ENCODE assay signal across 9 mouse cellular contexts in the genomic region with DNA sequence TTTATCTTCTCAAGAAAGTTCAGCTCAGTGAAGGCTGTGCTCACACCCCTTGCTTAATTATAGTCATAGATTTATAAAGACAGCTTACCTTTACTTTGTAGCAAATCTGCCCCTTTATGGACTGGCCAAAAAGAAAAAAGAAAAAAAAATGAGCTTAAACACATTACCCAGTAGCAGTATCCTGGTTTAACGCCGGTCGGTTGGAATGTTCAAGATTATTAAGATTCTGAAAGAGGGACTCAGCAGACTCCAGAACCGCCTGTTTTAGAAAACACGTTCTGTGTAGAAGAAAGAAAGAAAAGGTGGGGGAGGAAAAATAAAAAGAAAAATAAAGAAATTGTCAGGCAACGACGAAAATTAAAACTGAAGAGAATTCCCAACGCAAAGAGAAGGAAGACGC. TPM values are rescaled to one million over a fixed set of nuclear protein-coding genes. Genes with fewer than 3 reads are reported as not detected.
DNase-seq lines count a peak whose midpoint lies in the region; ATAC-seq and TF ChIP-seq lines count a peak whose summit lies in the region.
"Had no signal": no experiment of that assay in that cellular context is flagged by ENCODE, and none has a peak within 500 bp of the region (broad histone marks: within the 10 kb centered on the region; RNA-seq: fewer than 3 reads in every experiment).

No protein-coding gene starts in this region.

- intact Hi-C loops in left cerebral cortex, postnatal 36 days (cut with DNase I), result loop anchor here (5.0 kb wide), 1 partner anchor 1584 kb away; a partner anchor contains a TSS

- peak overlapping the region; percentile 66 for H3ac ChIP-seq in C2C12 (ENCODE audit: control insufficient read depth, insufficient read length, low read depth)

- H3K79me2 ChIP-seq in C2C12 (ENCODE audit: control insufficient read depth, insufficient read depth), result peaks cover 68% of the 10 kb centered on the region

- DNase-seq in heart, adult 11 months, result no peak
- DNase-seq in liver, embryonic 13.5 days, result no peak
- DNase-seq in left cerebral cortex, postnatal 36 days (ENCODE audit: low spot score in 2 of 2), result no peak
- no peak for DNase-seq in urinary bladder, postnatal 14 days (ENCODE audit: low spot score)
- DNase-seq: cerebellum, adult 18-20 months had no signal

- H3K4me2 ChIP-seq in heart, embryonic 15.5 days, result peak overlapping the region; percentile 90
- H3K4me2 ChIP-seq in embryonic facial prominence, embryonic 12.5 days (replicated peaks), result peak overlapping the region; percentile 90; the same call in 1 of the 2 replicates
- H3K4me2 ChIP-seq in liver, embryonic 13.5 days, result no peak overlapping the region

- H3K4me3 ChIP-seq in heart, embryonic 15.5 days, result peak overlapping the region; percentile 60
- H3K4me3 ChIP-seq in C2C12 (ENCODE audit: insufficient read depth, poor library complexity, severe bottlenecking), result peak overlapping the region; percentile 53
- peak overlapping the region; percentile 50 for H3K4me3 ChIP-seq in embryonic facial prominence, embryonic 12.5 days
- peak overlapping the region; percentile 8; the same call in 1 of the 2 replicates for H3K4me3 ChIP-seq in liver, embryonic 13.5 days (replicated peaks)

- peaks cover 28% of the 10 kb centered on the region for H3K4me1 ChIP-seq in heart, embryonic 15.5 days (replicated peaks)
- peaks cover 16% of the 10 kb centered on the region for H3K4me1 ChIP-seq in embryonic facial prominence, embryonic 12.5 days
- H3K4me1 ChIP-seq in liver, embryonic 13.5 days (replicated peaks), result 0 out of 2 replicates have a peak, but pooled peaks cover 3% of the 10 kb centered on the region

- no peak for ATAC-seq in heart, embryonic 15.5 days (replicated peaks; ENCODE audit: insufficient number of reproducible peaks, insufficient read depth, low FRiP score, low read depth)
- ATAC-seq in embryonic facial prominence, embryonic 12.5 days (ENCODE audit: insufficient number of reproducible peaks, insufficient read depth, low FRiP score, low TSS enrichment), result no peak
- ATAC-seq in liver, embryonic 13.5 days (ENCODE audit: low read depth), result no peak
- ATAC-seq in erythroid progenitor cell, adult 5-6 weeks (replicated peaks; ENCODE audit: low FRiP score, poor library complexity, severe bottlenecking), result no peak

- peaks cover 19% of the 10 kb centered on the region for H3K79me3 ChIP-seq in C2C12 (ENCODE audit: low read depth)

- H3K9me3 ChIP-seq in heart, embryonic 15.5 days (replicated peaks), result no peaks in the 10 kb centered on the region
- H3K9me3 ChIP-seq in embryonic facial prominence, embryonic 12.5 days, result no peaks in the 10 kb centered on the region
- H3K9me3 ChIP-seq in liver, embryonic 13.5 days (replicated peaks), result no peaks in the 10 kb centered on the region

- H3K36me3 ChIP-seq in heart, embryonic 15.5 days, result no peaks in the 10 kb centered on the region
- H3K36me3 ChIP-seq in C2C12 (ENCODE audit: control insufficient read depth, insufficient read depth), result peaks cover 13% of the 10 kb centered on the region
- no peaks in the 10 kb centered on the region for H3K36me3 ChIP-seq in embryonic facial prominence, embryonic 12.5 days
- H3K36me3 ChIP-seq in liver, embryonic 13.5 days, result no peaks in the 10 kb centered on the region

- TF ChIP-seq CTCF in C2C12 (IDR thresholded peaks at IDR 0.05; ENCODE audit: control insufficient read depth, insufficient read depth, insufficient read length), result no peak

- H3K27me3 ChIP-seq in heart, embryonic 15.5 days, result peaks cover 87% of the 10 kb centered on the region
- H3K27me3 ChIP-seq in C2C12 (ENCODE audit: control insufficient read depth, insufficient read depth, insufficient read length), result no peaks in the 10 kb centered on the region
- peaks cover 65% of the 10 kb centered on the region for H3K27me3 ChIP-seq in embryonic facial prominence, embryonic 12.5 days
- H3K27me3 ChIP-seq in liver, embryonic 13.5 days, result peaks cover 99% of the 10 kb centered on the region

- no peak overlapping the region for H3K27ac ChIP-seq in heart, embryonic 15.5 days
- H3K27ac ChIP-seq in embryonic facial prominence, embryonic 12.5 days, result no peak overlapping the region
- H3K27ac ChIP-seq in liver, embryonic 13.5 days, result no peak overlapping the region

- H3K9ac ChIP-seq in heart, embryonic 15.5 days, result 0 out of 2 replicates have a peak overlapping the region, but pooled peaks have one; percentile 54
- peak overlapping the region; percentile 44; the same call in 1 of the 2 replicates for H3K9ac ChIP-seq in embryonic facial prominence, embryonic 12.5 days
- no peak overlapping the region for H3K9ac ChIP-seq in liver, embryonic 13.5 days

- 8% methylated on average over 9 of the region's 9 CpGs for WGBS in heart, embryonic 15.5 days
- 3% methylated on average over 9 of the region's 9 CpGs for WGBS in embryonic facial prominence, embryonic 12.5 days
- WGBS in liver, embryonic 13.5 days (ENCODE audit: insufficient replicate concordance), result 2% methylated on average over 9 of the region's 9 CpGs

TF ChIP-seq in C2C12, 6 proteins besides CTCF, POLR2A, EP300 and RAD21:
- TF ChIP-seq USF1 (IDR thresholded peaks at IDR 0.05; ENCODE audit: low read depth), result no peak
- no peak for TF ChIP-seq MAX (IDR thresholded peaks at IDR 0.05)
- no peak for TF ChIP-seq MYOD1 (IDR thresholded peaks at IDR 0.05; ENCODE audit: control insufficient read depth, insufficient read length, low read depth)
- TF ChIP-seq CEBPB (IDR thresholded peaks at IDR 0.05; ENCODE audit: low read depth), result no peak
- no peak for TF ChIP-seq MYOG (IDR thresholded peaks at IDR 0.05; ENCODE audit: control insufficient read depth, extremely low read depth, insufficient read length)
- TF ChIP-seq FOSL1 (IDR thresholded peaks at IDR 0.05; ENCODE audit: insufficient read depth, low read length, poor library complexity, severe bottlenecking), result no peak
TF ChIP-seq in C2C12: peak in this region for 0.

RNA-seq across cellular contexts. Expression of a gene that starts 16.8 kb away (rescaled TPM):
- polyA plus RNA-seq in heart, embryonic 15.5 days (2015; fragmentation: Nextera tagmentation; extraction: Ambion mirVana), result 15.0 and 19.2 TPM in 2 replicates
- polyA plus RNA-seq in C2C12 (2012; fragmentation: generic; extraction: Trizol), result 31.8 TPM
- polyA plus RNA-seq in embryonic facial prominence, embryonic 12.5 days (2016; fragmentation: Nextera tagmentation; extraction: Ambion mirVana), result 54.6 and 55.2 TPM in 2 replicates
- polyA plus RNA-seq in liver, embryonic 13.5 days (2015; fragmentation: Nextera tagmentation; extraction: Ambion mirVana), result 2.3 and 3.0 TPM in 2 replicates
- total RNA-seq in erythroid progenitor cell, adult 5-6 weeks (2015; ENCODE audit: low replicate concordance), result not detected in 2 replicates
- not detected in 2 replicates for total RNA-seq in erythroid progenitor cell, adult 5-6 weeks (2017; ENCODE audit: low replicate concordance)
- not detected for total RNA-seq in left cerebral cortex, postnatal 36 days (2021)

Comparison
In these comparisons a context has a peak if more than half of its experiments do, and no peak if none do; other contexts are left out.
1. H3K4me3 ChIP-seq: peak in every context shown above with its lines; median percentile 60 in heart, embryonic 15.5 days; 53 in C2C12; 50 in embryonic facial prominence, embryonic 12.5 days; 8 in liver, embryonic 13.5 days.